Mouse (Mus musculus) ES-Bruce4 (cell line): Measurements from ENCODE around the gene Dcaf7.

ENCODE experiments used
- CTCF ChIP-seq: IDR thresholded peaks from one replicate; pipeline ENCODE4 v1.8.1; 2011; ENCODE audit warnings: low read depth, low read length
- EP300 ChIP-seq: IDR thresholded peaks from 2 replicates; pipeline ENCODE4 v1.6.1; 2011; ENCODE audit warnings: low read depth, low read length; ENCODE audit not compliant: insufficient read depth
- POLR2A ChIP-seq: IDR thresholded peaks from one replicate; pipeline ENCODE4 v1.8.1; 2011; ENCODE audit warnings: low read length; ENCODE audit not compliant: insufficient read depth

DNA sequence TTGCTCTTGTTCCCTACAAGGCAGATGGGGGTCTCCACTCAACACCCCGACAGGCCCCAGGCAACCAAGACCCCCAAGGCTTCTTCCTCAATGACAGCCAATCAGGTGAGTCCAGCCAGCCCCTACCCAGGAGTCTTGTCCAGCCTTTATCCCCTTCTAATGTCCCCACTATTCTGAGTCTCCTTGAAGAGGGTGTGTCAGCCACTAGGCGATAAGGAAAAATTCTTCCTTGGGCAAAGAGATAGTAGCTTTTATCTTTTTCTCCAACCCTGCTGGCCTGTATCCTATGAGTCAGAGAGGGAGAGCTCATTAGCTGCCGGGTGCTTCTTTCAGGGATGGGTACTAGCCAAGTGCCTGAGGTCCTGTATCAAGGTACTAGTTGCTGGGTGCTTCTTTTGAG, 10.9 kb upstream of the Dcaf7 start:
- TF ChIP-seq CTCF (no peak), POLR2A (no peak), EP300 (no peak)
